Mouse (Mus musculus) skeletal muscle tissue, adult 2 months (tissue): ENCODE data around the gene Cfap100.

Experiments
- DNase-seq: peaks from one replicate; pipeline ENCODE4 v3.0.0-alpha.2; 2012; ENCODE audit warnings: low read depth, low spot score

Gene Cfap100

GRCm38 (mm10) chr6:90428380-90428974, at the start of gene Cfap100:
Cfap100 (minus strand) TSS chr6:90428797.
- DNase-seq, result peak; percentile 29

- DNase-seq, result peak; percentile 79
Observed at GRCm38 (mm10) chr6:90476941-90477518, 48.4 kb upstream of the Cfap100 start.

GRCm38 (mm10) chr6:90475854-90476212, 47.2 kb upstream of the Cfap100 start:
- DNase-seq, result no peak

- DNase-seq, result no peak
Observed at GRCm38 (mm10) chr6:90475176-90475853, 46.7 kb upstream of the Cfap100 start.

- no peak for DNase-seq
Observed at GRCm38 (mm10) chr6:90474361-90474750, 45.8 kb upstream of the Cfap100 start.

GRCm38 (mm10) chr6:90473630-90474360, 45.2 kb upstream of the Cfap100 start:
- no peak for DNase-seq

GRCm38 (mm10) chr6:90472697-90473096, 44.1 kb upstream of the Cfap100 start:
- peak; percentile 64 for DNase-seq

- DNase-seq, result peak; percentile 72
Observed at GRCm38 (mm10) chr6:90472079-90472478, 43.5 kb upstream of the Cfap100 start.

- DNase-seq, result peak; percentile 74
Observed at GRCm38 (mm10) chr6:90470947-90471541, 42.4 kb upstream of the Cfap100 start.

GRCm38 (mm10) chr6:90470255-90470654, 41.7 kb upstream of the Cfap100 start:
- no peak for DNase-seq

- DNase-seq, result no peak
Observed at GRCm38 (mm10) chr6:90469041-90469440, 40.4 kb upstream of the Cfap100 start.

GRCm38 (mm10) chr6:90468216-90468615, 39.6 kb upstream of the Cfap100 start:
- no peak for DNase-seq

- no peak for DNase-seq
Observed at GRCm38 (mm10) chr6:90466847-90467410, 38.3 kb upstream of the Cfap100 start.

GRCm38 (mm10) chr6:90466079-90466478, 37.5 kb upstream of the Cfap100 start:
- peak; percentile 73 for DNase-seq

GRCm38 (mm10) chr6:90465028-90465640, 36.5 kb upstream of the Cfap100 start:
- DNase-seq, result no peak

- DNase-seq, result no peak
Observed at GRCm38 (mm10) chr6:90463890-90464421, 35.4 kb upstream of the Cfap100 start.

- peak; percentile 97 for DNase-seq
Observed at GRCm38 (mm10) chr6:90463228-90463862, 34.7 kb upstream of the Cfap100 start.

- DNase-seq, result no peak
Observed at GRCm38 (mm10) chr6:90462841-90463227, 34.2 kb upstream of the Cfap100 start.

- peak; percentile 83 for DNase-seq
Observed at GRCm38 (mm10) chr6:90462181-90462706, 33.6 kb upstream of the Cfap100 start, which contains the start of gene Klf15. Klf15 (plus strand) TSS chr6:90462576.

GRCm38 (mm10) chr6:90461771-90462170, 33.2 kb upstream of the Cfap100 start:
- DNase-seq, result no peak
